Mouse (Mus musculus) cerebellum, adult 11-12 months (tissue): ENCODE data around the gene Crat.

ENCODE experiments used
- DNase-seq: peaks from one replicate; pipeline ENCODE4 v3.0.0; 2022

Crat gene

DNA sequence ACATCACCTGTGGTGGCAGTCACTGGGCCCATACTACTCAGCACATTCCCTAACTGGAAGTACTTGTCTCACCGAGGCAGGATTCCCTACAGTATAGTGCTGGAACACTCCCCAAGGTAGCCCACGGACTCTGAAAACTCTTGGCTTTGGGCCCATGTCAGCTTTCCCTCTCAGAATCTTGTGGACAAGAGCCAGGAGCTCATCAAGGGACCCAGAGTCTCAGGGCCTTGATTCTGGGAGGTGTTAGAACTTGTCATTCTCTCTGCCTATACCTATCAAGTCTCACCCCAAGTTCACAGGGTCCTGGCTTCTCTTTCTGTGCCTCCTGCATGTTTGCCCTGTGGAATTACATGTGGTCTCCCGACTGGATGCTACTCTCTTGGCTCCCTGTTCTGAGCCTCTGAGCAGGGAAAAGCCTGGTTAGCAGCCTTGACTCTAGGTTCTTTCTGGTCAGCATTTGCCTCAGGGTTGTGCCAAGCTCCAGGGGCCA, 24.6 kb upstream of the Crat start:
- peak; percentile 28 for DNase-seq

DNA sequence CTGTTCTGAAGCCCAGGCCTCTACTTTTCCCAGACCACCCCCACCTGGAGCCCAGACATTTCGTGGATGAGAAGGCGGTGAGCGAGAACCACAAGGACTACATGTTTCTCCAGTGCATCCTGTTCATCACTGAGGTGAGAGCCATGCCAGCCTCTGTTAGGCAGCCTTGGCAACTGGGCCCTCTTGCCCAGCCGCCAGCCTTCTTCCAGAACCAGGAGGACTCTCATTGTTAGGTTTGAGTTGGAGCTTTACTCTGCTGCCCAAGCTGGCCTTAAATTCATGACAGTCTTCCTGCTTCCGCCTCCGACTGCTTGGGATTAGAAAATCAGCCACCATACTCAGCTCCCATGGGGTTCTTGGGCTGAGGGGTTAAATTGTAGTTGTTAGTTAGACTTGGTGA, 24.0 kb upstream of the Crat start:
- peak; percentile 16 for DNase-seq

DNA sequence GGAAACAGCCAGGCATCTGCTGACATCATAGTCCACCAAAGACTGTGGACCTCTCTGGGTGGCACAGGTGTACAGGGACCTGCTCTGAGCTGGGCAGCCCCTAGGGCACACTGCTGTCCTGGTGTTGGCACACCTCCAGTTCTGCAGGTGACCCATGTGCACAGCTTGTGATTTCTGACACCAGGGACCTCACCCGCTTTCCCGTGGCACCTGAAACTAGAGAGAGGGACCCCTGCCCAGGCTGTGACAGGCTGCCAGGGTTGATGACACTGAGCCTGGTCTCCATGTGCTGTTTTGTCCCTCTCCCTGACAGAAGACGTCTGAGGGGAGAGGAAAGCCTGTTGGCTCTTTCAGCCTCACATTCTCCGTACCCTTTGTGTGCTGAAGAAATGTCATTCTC, 22.2 kb upstream of the Crat start:
- peak; percentile 29 for DNase-seq

DNA sequence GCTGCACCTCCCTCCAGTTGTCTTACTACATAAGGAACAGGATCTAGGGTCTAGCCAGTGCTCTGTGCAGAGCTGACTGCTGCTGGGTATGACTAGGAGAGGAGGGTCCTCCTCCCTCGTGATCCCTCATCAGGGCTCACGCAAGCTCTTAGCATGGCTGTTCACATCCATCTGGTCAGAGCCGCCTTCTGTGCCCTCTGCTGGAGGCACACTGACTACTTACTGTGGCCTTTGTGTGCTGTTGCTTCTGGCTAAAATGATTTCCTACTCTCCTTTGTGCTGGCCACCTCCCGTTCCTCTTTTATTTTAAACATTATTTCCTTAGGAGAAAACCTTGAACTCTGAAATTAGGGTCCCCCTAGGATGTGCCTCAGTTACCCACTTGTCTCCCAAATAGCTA, 21.2 kb upstream of the Crat start:
- DNase-seq = no peak

DNA sequence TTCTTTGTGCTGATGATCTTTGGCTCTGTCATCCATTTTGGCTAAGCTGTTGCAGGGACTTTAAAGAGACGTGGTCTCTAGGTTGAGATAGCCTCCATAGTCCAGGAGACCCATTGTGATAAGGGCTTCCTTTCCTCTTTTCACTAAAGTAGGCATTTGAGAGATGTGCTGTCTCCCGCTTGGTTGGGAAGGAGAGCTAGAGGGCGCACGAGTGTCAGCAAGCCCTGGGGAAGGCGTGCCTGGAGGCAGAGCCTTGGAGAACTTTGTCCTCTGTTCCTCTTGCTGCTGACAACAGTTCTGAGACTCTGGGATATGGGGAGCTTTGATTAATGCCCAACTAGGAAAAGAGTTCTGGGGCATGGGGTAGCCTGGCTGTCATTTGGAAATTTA, 20.5 kb upstream of the Crat start:
- DNase-seq = peak; percentile 16

- peak; percentile 63 for DNase-seq
Measured at GRCm38 (mm10) chr2:30435326-30436155, 19.9 kb upstream of the Crat start.

- peak; percentile 53 for DNase-seq
Measured at GRCm38 (mm10) chr2:30429156-30429555, 13.5 kb upstream of the Crat start.

DNA sequence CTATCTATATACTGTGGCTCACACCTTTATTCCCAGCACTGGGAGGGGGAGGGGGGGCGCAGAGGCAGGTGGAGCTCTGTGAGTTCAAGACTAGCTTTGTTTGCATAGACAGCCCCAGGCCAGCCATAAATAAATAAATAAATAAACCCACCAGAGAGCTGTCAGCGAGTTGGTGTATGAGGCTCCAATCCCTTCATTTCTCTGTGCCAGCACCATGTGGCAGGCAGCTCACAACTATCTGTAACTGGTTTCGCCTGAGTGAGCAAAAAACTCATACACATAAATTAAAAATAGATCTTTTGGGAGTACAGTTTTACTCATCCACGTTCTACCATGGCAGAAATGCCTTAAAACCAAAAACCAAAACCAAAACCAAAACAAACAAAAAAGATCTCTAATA, 5.8 kb upstream of the Crat start:
- DNase-seq = no peak

DNA sequence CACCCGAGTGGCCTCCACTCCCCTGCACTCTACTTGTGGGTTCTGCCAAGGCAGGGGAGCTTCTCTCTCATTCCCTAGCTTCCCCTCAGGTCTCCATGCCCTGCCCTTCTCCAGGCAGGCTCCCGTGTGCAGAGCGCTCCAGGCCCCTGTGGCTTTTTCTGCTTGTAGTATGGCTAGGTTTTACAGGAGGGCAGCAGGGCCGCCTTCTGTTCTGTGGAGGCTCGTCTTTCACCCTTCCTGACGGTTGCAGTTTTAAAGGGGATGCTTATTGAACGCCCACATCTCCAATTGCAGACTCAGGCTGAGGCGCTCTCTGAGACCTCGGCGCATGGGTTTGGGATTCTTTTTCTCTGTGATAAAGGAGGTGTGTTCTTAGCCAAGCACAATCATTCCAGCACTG, 3.5 kb upstream of the Crat start:
- peak; percentile 50 for DNase-seq

GRCm38 (mm10) chr2:30418259-30418658, 2.6 kb upstream of the Crat start:
- peak; percentile 43 for DNase-seq

DNA sequence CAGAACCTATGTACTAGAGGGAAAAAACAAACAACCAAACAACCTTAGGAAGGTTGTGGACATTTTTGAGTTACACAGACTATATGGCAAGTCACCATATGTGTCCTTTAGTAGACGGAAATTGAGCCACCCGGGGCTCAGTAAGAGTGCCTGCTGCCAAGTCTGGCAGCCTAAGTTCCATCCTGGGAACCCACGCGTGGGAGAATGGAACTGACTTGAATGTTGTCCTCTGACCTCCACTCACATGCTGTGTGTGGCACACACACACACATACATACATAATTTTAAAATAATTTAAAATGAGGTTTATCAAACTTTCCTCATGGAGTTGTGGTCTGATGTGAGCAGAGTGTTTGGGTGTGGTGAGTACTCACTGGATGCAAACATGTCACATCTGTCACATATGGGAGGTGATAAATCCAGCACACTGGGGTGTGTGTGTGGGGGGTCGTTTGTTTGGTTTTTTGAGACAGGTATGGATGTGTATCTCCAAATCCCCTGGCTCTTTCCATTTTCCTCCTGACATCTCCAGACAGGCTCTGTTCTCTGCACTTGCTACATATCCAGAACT, 2.1 kb upstream of the Crat start:
- peak; percentile 48 for DNase-seq

DNA sequence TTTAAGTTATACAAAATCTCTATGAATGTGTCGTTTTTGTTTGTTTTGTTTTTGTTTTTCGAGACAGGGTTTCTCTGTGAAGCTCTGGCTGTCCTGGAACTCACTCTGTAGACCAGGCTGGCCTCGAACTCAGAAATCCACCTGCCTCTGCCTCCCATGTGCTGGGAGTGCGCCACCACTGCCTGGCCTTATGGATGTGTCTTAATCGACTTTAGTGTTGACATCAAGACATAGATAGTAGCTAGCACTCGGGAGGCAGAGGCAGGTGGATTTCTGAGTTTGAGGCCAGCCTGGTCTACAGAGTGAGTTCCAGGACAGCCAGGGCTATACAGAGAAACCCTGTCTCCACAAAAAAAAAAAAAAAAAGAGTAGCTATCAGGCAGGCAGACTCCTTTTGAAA, 1.5 kb upstream of the Crat start:
- DNase-seq = peak; percentile 46

DNA sequence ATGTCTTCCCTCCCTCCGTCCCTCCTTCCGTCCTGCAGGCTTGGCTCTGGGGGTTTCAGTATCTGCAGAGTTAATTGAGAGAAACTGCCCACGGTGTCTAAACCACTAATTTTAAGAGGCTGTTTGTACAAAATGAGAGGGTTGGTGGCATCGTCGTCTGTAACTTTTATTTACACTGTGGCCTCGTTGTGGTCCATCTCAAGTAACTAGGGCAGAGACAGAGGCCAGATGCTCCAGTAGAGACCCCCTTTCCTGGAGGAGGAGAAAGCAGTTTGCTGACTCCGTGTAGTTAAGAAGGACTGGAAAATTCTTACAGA, 994 bp upstream of the Crat start:
- DNase-seq = no peak

- peak; percentile 93 for DNase-seq
Measured at GRCm38 (mm10) chr2:30415936-30416648, 479 bp upstream of the Crat start, which contains the start of gene Ptpa. Gene Ptpa, plus strand, starts transcription at chr2:30416039.

- DNase-seq = peak; percentile 66
Measured at GRCm38 (mm10) chr2:30414681-30415080, 932 bp downstream of the Crat start.

DNA sequence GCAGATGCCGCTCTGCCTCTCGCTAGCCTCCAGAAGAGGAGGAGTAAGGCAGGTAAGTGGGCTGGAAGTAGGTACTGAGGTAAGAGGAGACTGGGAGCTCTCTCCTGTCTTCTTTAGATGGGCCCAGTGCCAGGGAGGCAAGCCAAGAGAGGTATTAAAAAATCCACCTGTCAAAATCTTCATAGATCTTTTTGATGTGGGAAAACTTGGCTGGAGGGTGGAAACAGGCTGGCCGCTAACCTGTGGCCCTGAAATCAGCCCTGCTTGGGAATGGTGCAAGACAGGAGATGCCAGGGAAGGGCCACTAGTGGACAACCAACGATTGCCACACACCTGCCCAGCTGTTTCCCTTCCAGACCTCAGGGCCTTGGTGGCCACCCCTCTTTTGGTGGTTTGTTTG, 1.5 kb downstream of the Crat start:
- peak; percentile 73 for DNase-seq

GRCm38 (mm10) chr2:30413038-30413973, 2.3 kb downstream of the Crat start:
- peak; percentile 66 for DNase-seq

- peak; percentile 19 for DNase-seq
Measured at GRCm38 (mm10) chr2:30409454-30410176, 6.0 kb downstream of the Crat start.

GRCm38 (mm10) chr2:30408452-30409100, 7.0 kb downstream of the Crat start:
- DNase-seq = peak; percentile 41

- DNase-seq = peak; percentile 31
Measured at GRCm38 (mm10) chr2:30407778-30408177, 7.8 kb downstream of the Crat start.

- no peak for DNase-seq
Measured at GRCm38 (mm10) chr2:30407221-30407620, 8.4 kb downstream of the Crat start.

GRCm38 (mm10) chr2:30403870-30404269, 11.7 kb downstream of the Crat start:
- no peak for DNase-seq
